Mouse (Mus musculus) stomach, adult 2 months (tissue): ENCODE data around the gene Dnlz. TPM values are rescaled to one million over a fixed set of nuclear protein-coding genes. Genes with fewer than 3 reads are reported as not detected.

ENCODE experiments used
- polyA plus RNA-seq: library from polyadenylated mRNA; depleted of rRNA; stranded (reverse); fragments of >200 nt; gene quantifications from 2 replicates; pipeline ENCODE4 v1.2.3, GENCODE M21; 2012; rRNA removed

The Dnlz gene
- 15.0 and 20.4 TPM in 2 replicates for polyA plus RNA-seq

GRCm38 (mm10) chr2:26351358-26352290, at the start of gene Dnlz:
Gene Dnlz (minus strand): TSS chr2:26352110.

GRCm38 (mm10) chr2:26389154-26389690, 37.3 kb upstream of the Dnlz start, which contains the start of the genes Entr1 and Pmpca:
Gene Entr1 (minus strand): TSS chr2:26389316.
Gene Pmpca (plus strand): TSS chr2:26389339.

GRCm38 (mm10) chr2:26380131-26380771, 28.3 kb upstream of the Dnlz start, which contains the start of gene Snapc4:
Gene Snapc4 (minus strand): TSS chr2:26380653.

GRCm38 (mm10) chr2:26360772-26361171, 8.9 kb upstream of the Dnlz start, which contains the start of gene Card9:
Gene Card9 (minus strand): TSS chr2:26360918.

GRCm38 (mm10) chr2:26315072-26315924, 36.6 kb downstream of the Dnlz start, which contains the start of gene Gpsm1:
Gene Gpsm1 (plus strand): TSS chr2:26315515.

Other genes with a start within 250 kb of the Dnlz start
- 22.4 and 33.1 TPM in 2 replicates for gene Nacc2, start 228.9 kb downstream of the Dnlz start, polyA plus RNA-seq
- gene Lhx3, start 143.8 kb downstream of the Dnlz start, polyA plus RNA-seq, result 0.11 and 0.25 TPM in 2 replicates
- 7.0 and 9.2 TPM in 2 replicates for gene Qsox2, start 114.6 kb downstream of the Dnlz start, polyA plus RNA-seq
- 0.48 and 0.97 TPM in 2 replicates for gene Ccdc187, start 57.6 kb downstream of the Dnlz start, polyA plus RNA-seq
- 11.7 and 17.3 TPM in 2 replicates for gene Gpsm1, start 36.6 kb downstream of the Dnlz start, polyA plus RNA-seq
- gene Card9, start 8.8 kb upstream of the Dnlz start, polyA plus RNA-seq, result 2.2 and 3.2 TPM in 2 replicates
- gene Snapc4, start 28.5 kb upstream of the Dnlz start, polyA plus RNA-seq, result 18.8 and 20.6 TPM in 2 replicates
- 29.6 and 29.9 TPM in 2 replicates for gene Entr1, start 37.2 kb upstream of the Dnlz start, polyA plus RNA-seq
- 11.5 and 16.4 TPM in 2 replicates for gene Pmpca, start 37.2 kb upstream of the Dnlz start, polyA plus RNA-seq
- 7.3 and 11.0 TPM in 2 replicates for gene Inpp5e, start 57.1 kb upstream of the Dnlz start, polyA plus RNA-seq
- gene Sec16a, start 93.1 kb upstream of the Dnlz start, polyA plus RNA-seq, result 37.5 and 46.3 TPM in 2 replicates
- 10.8 and 17.6 TPM in 2 replicates for gene Notch1, start 164.6 kb upstream of the Dnlz start, polyA plus RNA-seq
- gene Egfl7, start 227.9 kb upstream of the Dnlz start, polyA plus RNA-seq, result 132 and 149 TPM in 2 replicates
- not detected in 2 replicates for gene Gm20532, start 234.5 kb upstream of the Dnlz start, polyA plus RNA-seq